Mouse (Mus musculus) T-helper 17 cell (primary cell): ENCODE measurements around the gene As3mt.

Source experiments
- in situ Hi-C, 2 experiments: fragments of 300-600 bp; cut with MboI, MseI; formaldehyde crosslinking; loops; 1 replicate in 1 of 2; 2 replicates in 1 of 2; pipeline ENCODE4 v1.15.1; 2025; ENCODE audit warnings: high pct_unique_total_duplicates in 2 of 2

The As3mt gene

GRCm38 (mm10) chr19:46741574-46741973 is 34.3 kb downstream of the As3mt start:
- in situ Hi-C loops: loop anchor here in 1 of 2 experiments (5.0 kb wide), 1 partner anchor 154 kb away; no protein-coding TSS in a partner anchor

GRCm38 (mm10) chr19:46744681-46745080 is 37.4 kb downstream of the As3mt start:
- in situ Hi-C loops: loop anchor here in 1 of 2 experiments (5.0 kb wide), 1 partner anchor 157 kb away; no protein-coding TSS in a partner anchor

- in situ Hi-C loops: no loop called here
Measured at GRCm38 (mm10) chr19:46747799-46748198, 40.5 kb downstream of the As3mt start.

GRCm38 (mm10) chr19:46752235-46752634 is 45.0 kb downstream of the As3mt start:
- in situ Hi-C loops: no loop called here

GRCm38 (mm10) chr19:46755066-46755465 is 47.8 kb downstream of the As3mt start:
- in situ Hi-C loops: no loop called here

- in situ Hi-C loops: no loop called here
Measured at GRCm38 (mm10) chr19:46756221-46756620, 49.0 kb downstream of the As3mt start.

GRCm38 (mm10) chr19:46759096-46759495 is 51.8 kb downstream of the As3mt start:
- in situ Hi-C loops: no loop called here

GRCm38 (mm10) chr19:46759909-46760308 is 52.7 kb downstream of the As3mt start:
- in situ Hi-C loops: loop anchor here (5.0 kb wide), 4 partner anchors 107 to 232 kb away; no protein-coding TSS in a partner anchor

GRCm38 (mm10) chr19:46760375-46761160 is 53.3 kb downstream of the As3mt start:
- in situ Hi-C loops: loop anchor here (5.0 kb wide), 4 partner anchors 107 to 232 kb away; no protein-coding TSS in a partner anchor

GRCm38 (mm10) chr19:46761247-46761946 is 54.1 kb downstream of the As3mt start, which contains the start of gene Cnnm2:
Gene Cnnm2 (plus strand): TSS chr19:46761596.
- in situ Hi-C loops: loop anchor here (5.0 kb wide), 4 partner anchors 106 to 231 kb away; no protein-coding TSS in a partner anchor

GRCm38 (mm10) chr19:46761971-46762290 is 54.7 kb downstream of the As3mt start:
- in situ Hi-C loops: loop anchor here (5.0 kb wide), 4 partner anchors 105 to 230 kb away; no protein-coding TSS in a partner anchor

GRCm38 (mm10) chr19:46762291-46762991 is 55.2 kb downstream of the As3mt start:
- in situ Hi-C loops: loop anchor here (5.0 kb wide), 4 partner anchors 105 to 230 kb away; no protein-coding TSS in a partner anchor

- in situ Hi-C loops: loop anchor here (5.0 kb wide), 4 partner anchors 104 to 229 kb away; no protein-coding TSS in a partner anchor
Measured at GRCm38 (mm10) chr19:46762992-46763342, 55.7 kb downstream of the As3mt start.

GRCm38 (mm10) chr19:46763356-46763755 is 56.1 kb downstream of the As3mt start:
- in situ Hi-C loops: loop anchor here (5.0 kb wide), 4 partner anchors 104 to 229 kb away; no protein-coding TSS in a partner anchor

- in situ Hi-C loops: loop anchor here (5.0 kb wide), 4 partner anchors 103 to 228 kb away; no protein-coding TSS in a partner anchor
Measured at GRCm38 (mm10) chr19:46763932-46764762, 56.9 kb downstream of the As3mt start.

GRCm38 (mm10) chr19:46764763-46765117 is 57.5 kb downstream of the As3mt start:
- in situ Hi-C loops: loop anchor here (5.0 kb wide), 4 partner anchors 103 to 228 kb away; no protein-coding TSS in a partner anchor

GRCm38 (mm10) chr19:46766125-46766524 is 58.9 kb downstream of the As3mt start:
- in situ Hi-C loops: no loop called here

- in situ Hi-C loops: loop anchor here in 1 of 2 experiments (5.0 kb wide), 1 partner anchor 1232 kb away; no protein-coding TSS in a partner anchor
Measured at GRCm38 (mm10) chr19:46769759-46770158, 62.5 kb downstream of the As3mt start.

GRCm38 (mm10) chr19:46771801-46772200 is 64.5 kb downstream of the As3mt start:
- in situ Hi-C loops: loop anchor here in 1 of 2 experiments (5.0 kb wide), 1 partner anchor 1234 kb away; no protein-coding TSS in a partner anchor

- in situ Hi-C loops: no loop called here
Measured at GRCm38 (mm10) chr19:46776391-46776790, 69.1 kb downstream of the As3mt start.
